Mouse (Mus musculus): ENCODE data around the gene Oaz2.

DNA sequence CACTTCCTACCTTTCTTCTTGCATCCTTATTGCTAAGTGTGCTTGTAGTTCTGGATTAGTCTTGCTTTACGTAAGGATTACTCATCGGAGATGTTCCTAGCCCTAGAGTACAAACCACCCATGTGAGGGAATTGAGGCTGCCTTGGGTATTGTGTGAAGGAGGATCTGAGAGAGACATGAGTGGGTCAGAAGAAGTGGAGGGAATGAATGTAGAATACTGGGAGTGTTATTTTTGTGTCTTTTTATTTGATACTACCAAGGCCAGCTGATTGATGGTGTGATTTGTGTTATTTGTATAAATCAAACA, 13.8 kb downstream of the Oaz2 start:
- TF ChIP-seq CTCF (IDR thresholded peaks at IDR 0.05; ENCODE audit: insufficient read depth, low read length) (no peak), POLR2A (IDR thresholded peaks at IDR 0.05; ENCODE audit: borderline replicate concordance, extremely low read depth, low read depth, low read length) (no peak)
